Mouse (Mus musculus) embryonic facial prominence, embryonic 12.5 days (tissue): ENCODE data around the gene Copz2. TPM values are rescaled to one million over a fixed set of nuclear protein-coding genes. Genes with fewer than 3 reads are reported as not detected.

Experiments
- microRNA counts: library from miRNA; unstranded; fragments of <30 nt; microRNA quantifications from one replicate; lab custom pipeline; 2017
- microRNA-seq: library from miRNA; unstranded; fragments of <30 nt; microRNA quantifications from one replicate; pipeline ENCODE4, GENCODE M21; 2017
- polyA plus RNA-seq: library from polyadenylated mRNA; unstranded; fragments of >200 nt; fragmentation: Nextera tagmentation; extraction: Ambion mirVana; gene quantifications from 2 replicates; pipeline ENCODE4 v1.2.1, GENCODE M21; 2016

Copz2 gene
- polyA plus RNA-seq, 1 experiment from 2014 or later, result 94.3 TPM

MicroRNAs encoded within 50 kb of the gene (microRNA counts, 519-probe panel; counts per million panel counts)
- 5,688 counts per million, percentile 92 among the panel's probes with 10 or more counts for microRNA mmu-miR-152 (lab: Ali Mortazavi, UCI)

Small RNA genes lying within 50 kb of the gene (microRNA-seq; reads per million reads assigned to microRNA genes)
- gene Mir152, result 133 reads per million, percentile 55 among the genes with 10 or more reads in this experiment

Other genes starting within 250 kb of the Copz2 start
- 27.6 and 28.5 TPM in 2 replicates for gene Snx11, start 72.3 kb upstream of the Copz2 start, polyA plus RNA-seq
- gene Cbx1, start 60.7 kb upstream of the Copz2 start, polyA plus RNA-seq, result 160 and 169 TPM in 2 replicates
- gene Nfe2l1, start 19.9 kb upstream of the Copz2 start, polyA plus RNA-seq, result 72.6 and 75.8 TPM in 2 replicates
- 88.2 and 96.5 TPM in 2 replicates for gene Cdk5rap3, start 66.6 kb downstream of the Copz2 start, polyA plus RNA-seq
- 2.4 and 3.3 TPM in 2 replicates for gene Prr15l, start 78.2 kb downstream of the Copz2 start, polyA plus RNA-seq
- gene Pnpo, start 94.1 kb downstream of the Copz2 start, polyA plus RNA-seq, result 21.5 and 22.2 TPM in 2 replicates
- gene Sp2, start 133.1 kb downstream of the Copz2 start, polyA plus RNA-seq, result 15.3 and 17.3 TPM in 2 replicates
- 1.3 and 2.2 TPM in 2 replicates for gene Sp6, start 163.5 kb downstream of the Copz2 start, polyA plus RNA-seq
- 30.5 and 30.6 TPM in 2 replicates for gene Scrn2, start 180.1 kb downstream of the Copz2 start, polyA plus RNA-seq
- 0.87 and 0.89 TPM in 2 replicates for gene Lrrc46, start 191.5 kb downstream of the Copz2 start, polyA plus RNA-seq
- gene Mrpl10, start 191.7 kb downstream of the Copz2 start, polyA plus RNA-seq, result 79.9 and 81.6 TPM in 2 replicates
- gene Osbpl7, start 200.8 kb downstream of the Copz2 start, polyA plus RNA-seq, result 7.9 and 10.8 TPM in 2 replicates